Mouse (Mus musculus): Measurements from ENCODE around the gene Ap3s2.

- no peak for TF ChIP-seq MAFK (IDR thresholded peaks at IDR 0.05; ENCODE audit: insufficient read depth, low read depth, low read length)
- TF ChIP-seq CHD2 (IDR thresholded peaks at IDR 0.05; ENCODE audit: low read depth, low read length) = no peak
- TF ChIP-seq ZC3H11A (IDR thresholded peaks at IDR 0.05; ENCODE audit: borderline replicate concordance, low read depth, low read length) = no peak
Observed at GRCm38 (mm10) chr7:79844090-79844802, 76.2 kb downstream of the Ap3s2 start.
